Mouse (Mus musculus) heart, adult 2 months (tissue): Measurements from ENCODE around the gene Prkab1. TPM values are rescaled to one million over a fixed set of nuclear protein-coding genes. Genes with fewer than 3 reads are reported as not detected.

Experiments
- DNase-seq, 2 experiments: peaks; one replicate each; pipeline ENCODE4 v3.0.0; 2021
- H3K27ac ChIP-seq: fragments of 200-600 bp; 2 replicates; pipeline ENCODE4 v1.8.1; 2022
- H3K27me3 ChIP-seq: fragments of 200-500 bp; 2 replicates; pipeline ENCODE4 v1.6.1; 2012; ENCODE audit warnings: mild to moderate bottlenecking, low read length, inconsistent platforms, mixed read lengths; ENCODE audit not compliant: control insufficient read depth, insufficient read depth
- H3K36me3 ChIP-seq: fragments of 200-500 bp; 2 replicates; pipeline ENCODE4 v1.6.1; 2012; ENCODE audit warnings: low read length, inconsistent platforms; ENCODE audit not compliant: control insufficient read depth, insufficient read depth
- H3K4me1 ChIP-seq: fragments of 200-500 bp; 2 replicates; pipeline ENCODE4 v1.6.1; 2011; ENCODE audit warnings: low read length; ENCODE audit not compliant: control insufficient read depth, insufficient read depth
- H3K4me3 ChIP-seq: fragments of 200-600 bp; 2 replicates; pipeline ENCODE4 v1.8.1; 2022
- H3K79me2 ChIP-seq: fragments of 200-500 bp; replicated peaks from 2 replicates; pipeline ENCODE4 v1.6.1; 2012; ENCODE audit warnings: mild to moderate bottlenecking, inconsistent platforms, low read length, moderate library complexity, mixed read lengths; ENCODE audit not compliant: control insufficient read depth, insufficient read depth
- H3K9ac ChIP-seq: fragments of 200-500 bp; 2 replicates; pipeline ENCODE4 v1.6.1; 2012; ENCODE audit warnings: low read depth, mild to moderate bottlenecking, control low read depth, inconsistent platforms, low read length, mixed read lengths
- CTCF ChIP-seq: fragments of 200-600 bp; IDR thresholded peaks from 2 replicates; pipeline ENCODE4 v1.8.1; 2022; ENCODE audit warnings: antibody characterized with exemption, mild to moderate bottlenecking, moderate library complexity
- EP300 ChIP-seq: fragments of 200-500 bp; IDR thresholded peaks from 2 replicates; pipeline ENCODE4 v1.6.1; 2011; ENCODE audit warnings: low read depth, low read length, control low read depth; ENCODE audit not compliant: insufficient read depth
- POLR2A ChIP-seq: fragments of 200-500 bp; IDR thresholded peaks from 2 replicates; pipeline ENCODE4 v1.6.1; 2011; ENCODE audit warnings: mild to moderate bottlenecking, low read depth, low read length, control low read depth; ENCODE audit not compliant: insufficient read depth
- WGBS: fragments of 180-500 bp; shearing (Covaris S2); methylation state at CpG from one replicate; pipeline ENCODE4 v1.1.7; 2018; 5-methylcytosine and 5-hydroxymethylcytosine counted together
- intact Hi-C: fragments of 180-260 bp; cut with DNase I; formaldehyde crosslinking; loops from one replicate; pipeline ENCODE4 v1.15.1; 2025
- polyA plus RNA-seq: library from polyadenylated mRNA; depleted of rRNA; stranded (reverse); fragments of >200 nt; gene quantifications from 2 replicates; pipeline ENCODE4 v1.2.3, GENCODE M21; 2012
- total RNA-seq, 2 experiments: library from RNA; stranded (reverse); gene quantifications; 2 replicates each; pipeline ENCODE4 v1.2.3; 2021

Gene Prkab1
- total and polyA plus RNA-seq, 3 experiments: 50.6 to 64.8 (median 55.5) TPM

DNA sequence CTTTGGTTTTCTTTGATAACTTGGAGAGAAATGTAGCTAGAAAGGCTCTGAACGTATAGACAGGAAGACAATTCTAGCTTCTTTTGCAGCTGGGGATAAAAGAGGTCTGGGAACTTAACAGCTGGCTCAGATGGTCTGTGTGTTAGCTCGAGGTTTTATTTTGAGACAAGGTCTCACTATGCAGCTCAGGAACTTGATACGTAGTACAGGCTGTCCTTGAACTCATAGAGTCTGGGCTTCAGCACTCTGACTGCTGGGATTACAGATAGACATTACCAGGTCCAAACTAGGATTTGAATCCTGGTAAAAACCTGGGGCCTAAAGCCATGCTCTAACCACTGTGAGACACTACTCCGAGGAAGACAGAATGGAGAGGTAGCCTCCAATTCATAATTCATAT lies 21.9 kb upstream of the Prkab1 start:
- no peak for DNase-seq
- TF ChIP-seq EP300: no peak
- no peak for TF ChIP-seq CTCF
- no peak for TF ChIP-seq POLR2A
- no peak overlapping the region for H3K9ac ChIP-seq
- H3K27ac ChIP-seq: no peak overlapping the region
- H3K4me1 ChIP-seq: peaks cover 2% of the 10 kb centered on the region; the same call in 1 of the 2 replicates
- no peaks in the 10 kb centered on the region for H3K79me2 ChIP-seq
- intact Hi-C loops: no loop called here
- no peaks in the 10 kb centered on the region for H3K36me3 ChIP-seq
- no peaks in the 10 kb centered on the region for H3K27me3 ChIP-seq
- no peak overlapping the region for H3K4me3 ChIP-seq
- WGBS: 68% methylated on average over 4 of the region's 4 CpGs

DNA sequence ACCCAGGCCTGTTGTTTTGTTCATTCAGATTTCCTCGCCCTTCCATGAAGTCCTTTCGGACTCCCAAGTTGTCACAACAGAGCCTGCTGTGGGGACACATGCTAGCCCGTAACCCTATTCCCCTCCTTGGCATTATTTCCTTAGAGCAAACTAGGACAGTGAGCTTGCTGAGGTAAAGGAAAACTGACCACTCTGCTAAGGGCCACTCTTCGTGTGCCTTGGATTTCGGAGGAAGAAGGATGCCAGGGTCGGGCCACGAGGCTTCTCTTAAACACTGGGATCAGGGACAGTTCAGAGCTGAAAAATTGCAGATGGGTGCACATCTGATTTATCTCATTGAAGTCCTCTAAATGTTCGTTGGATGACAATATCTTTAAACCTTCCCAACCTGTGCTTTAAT lies 21.3 kb upstream of the Prkab1 start:
- Histone ChIP-seq H3K27ac (no peak overlapping the region), H3K4me1 (peaks cover 2% of the 10 kb centered on the region; the same call in 1 of the 2 replicates), H3K79me2 (no peaks in the 10 kb centered on the region), H3K27me3 (no peaks in the 10 kb centered on the region; the same call in 1 of the 2 replicates), H3K9ac (no peak overlapping the region), H3K4me3 (no peak overlapping the region), H3K36me3 (no peaks in the 10 kb centered on the region)
- intact Hi-C loops: no loop called here
- DNase-seq: no peak
- TF ChIP-seq CTCF (no peak), EP300 (no peak), POLR2A (no peak)
- WGBS: 80% methylated on average over 8 of the region's 8 CpGs

DNA sequence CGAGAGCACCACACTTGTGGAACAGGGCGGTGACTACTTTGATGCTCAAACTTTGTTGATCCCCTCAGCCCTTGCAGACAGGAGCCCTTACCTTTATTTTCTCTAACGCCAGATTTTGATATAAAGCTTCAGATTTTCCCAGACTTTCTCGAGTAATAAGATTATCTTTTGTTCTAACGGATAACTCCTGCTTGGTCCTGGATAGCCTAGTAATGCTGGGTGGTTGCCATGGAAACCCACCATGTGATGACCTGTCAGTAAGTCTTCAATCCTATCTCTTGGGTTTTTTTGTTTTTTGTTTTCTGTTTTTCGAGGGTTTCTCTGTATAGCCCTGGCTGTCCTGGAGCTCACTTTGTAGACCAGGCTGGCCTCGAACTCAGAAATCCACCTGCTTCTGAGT lies 17.9 kb upstream of the Prkab1 start:
- Histone ChIP-seq H3K4me1 (no peaks in the 10 kb centered on the region), H3K79me2 (no peaks in the 10 kb centered on the region), H3K36me3 (no peaks in the 10 kb centered on the region), H3K27me3 (no peaks in the 10 kb centered on the region; the same call in 1 of the 2 replicates), H3K27ac (no peak overlapping the region), H3K4me3 (no peak overlapping the region), H3K9ac (no peak overlapping the region)
- TF ChIP-seq POLR2A: no peak
- TF ChIP-seq EP300: no peak
- TF ChIP-seq CTCF: no peak
- intact Hi-C loops: no loop called here
- WGBS: 64% methylated on average over 7 of the region's 7 CpGs
- DNase-seq: no peak

DNA sequence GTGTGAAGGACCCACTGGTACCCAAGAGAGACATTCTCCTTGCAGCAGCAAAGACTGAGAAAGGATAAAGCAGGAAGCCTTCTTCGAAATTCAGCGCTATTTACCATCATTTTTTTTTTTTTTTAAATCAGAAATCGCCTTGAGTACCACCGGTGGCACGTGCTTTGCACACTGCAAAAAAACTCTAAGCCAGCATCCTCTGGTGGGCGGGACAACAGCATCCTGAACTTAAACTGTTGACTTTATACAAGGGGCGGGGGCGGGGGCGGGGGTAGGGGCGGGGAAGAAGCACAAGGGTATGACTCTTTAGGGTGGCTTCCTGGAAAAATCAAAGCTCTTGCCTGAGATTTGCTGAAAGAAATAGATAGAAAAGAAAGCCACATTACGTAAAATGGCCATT lies 15.4 kb upstream of the Prkab1 start:
- H3K27ac ChIP-seq: no peak overlapping the region
- H3K27me3 ChIP-seq: no peaks in the 10 kb centered on the region; the same call in 1 of the 2 replicates
- TF ChIP-seq CTCF (no peak), EP300 (no peak)
- no peak for DNase-seq
- no peak overlapping the region for H3K9ac ChIP-seq
- no peaks in the 10 kb centered on the region for H3K36me3 ChIP-seq
- WGBS: 18% methylated on average over 11 of the region's 11 CpGs
- H3K4me1 ChIP-seq: no peaks in the 10 kb centered on the region
- H3K4me3 ChIP-seq: no peak overlapping the region
- no peaks in the 10 kb centered on the region for H3K79me2 ChIP-seq
- intact Hi-C loops: no loop called here

DNA sequence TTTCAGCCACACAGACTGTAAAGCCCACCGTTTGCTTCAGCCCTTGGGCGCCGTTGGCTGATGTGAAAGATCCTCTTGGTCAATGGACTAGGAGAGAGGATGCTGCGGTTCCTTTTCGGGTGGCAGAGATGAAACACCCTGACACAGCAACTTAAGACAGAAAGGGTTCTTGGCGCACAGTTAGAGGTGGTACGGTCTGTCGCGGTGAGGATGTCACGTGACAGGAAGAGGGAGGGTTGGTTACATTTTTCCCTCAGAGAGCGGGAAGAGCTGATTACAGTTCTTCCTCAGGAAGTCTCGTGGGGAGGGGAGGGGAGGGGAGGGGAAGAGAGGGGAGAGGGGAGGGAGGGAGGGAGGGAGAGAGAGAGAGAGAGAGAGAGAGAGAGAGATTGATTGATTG lies 13.4 kb upstream of the Prkab1 start:
- H3K9ac ChIP-seq: no peak overlapping the region
- H3K36me3 ChIP-seq: no peaks in the 10 kb centered on the region
- no peak overlapping the region for H3K27ac ChIP-seq
- H3K4me1 ChIP-seq: no peaks in the 10 kb centered on the region
- intact Hi-C loops: no loop called here
- H3K27me3 ChIP-seq: no peaks in the 10 kb centered on the region; the same call in 1 of the 2 replicates
- 41% methylated on average over 12 of the region's 12 CpGs for WGBS
- DNase-seq: no peak
- H3K4me3 ChIP-seq: no peak overlapping the region
- no peaks in the 10 kb centered on the region for H3K79me2 ChIP-seq
- TF ChIP-seq EP300 (no peak), POLR2A (no peak), CTCF (no peak)

DNA sequence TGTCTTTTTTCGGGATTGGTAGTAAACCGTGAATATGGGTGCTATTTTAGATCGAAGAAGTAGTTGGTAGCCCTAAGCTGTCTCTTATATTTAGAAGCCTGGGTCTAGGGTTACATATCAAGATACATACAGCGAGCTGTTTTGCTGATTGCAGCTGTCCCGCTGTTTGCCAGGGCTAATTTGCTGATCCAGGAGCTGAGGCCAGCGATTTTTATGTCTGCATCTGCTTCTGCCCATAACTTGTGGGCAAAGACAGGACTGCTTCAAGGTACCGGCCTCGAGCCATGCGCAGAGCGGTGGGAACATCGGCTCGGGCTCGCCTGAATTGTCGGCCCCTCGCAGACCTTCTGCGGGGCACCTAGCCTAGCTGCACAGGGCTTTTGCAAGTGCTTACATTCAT lies 12.2 kb upstream of the Prkab1 start:
- Histone ChIP-seq H3K9ac (no peak overlapping the region), H3K36me3 (no peaks in the 10 kb centered on the region), H3K79me2 (no peaks in the 10 kb centered on the region), H3K27ac (no peak overlapping the region), H3K4me1 (no peaks in the 10 kb centered on the region), H3K4me3 (no peak overlapping the region), H3K27me3 (no peaks in the 10 kb centered on the region; the same call in 1 of the 2 replicates)
- intact Hi-C loops: no loop called here
- DNase-seq: no peak
- TF ChIP-seq POLR2A (no peak), CTCF (no peak), EP300 (no peak)
- WGBS: 71% methylated on average over 16 of the region's 16 CpGs
